Mouse (Mus musculus) MEL (cell line): ENCODE results near the gene Epb41.

Experiments
- CTCF ChIP-seq, 3 experiments: IDR thresholded peaks in 2 of 3; conservative IDR thresholded peaks in 1 of 3; 2 replicates each; pipeline ENCODE4 v1.5.1; 2011 to 2012; ENCODE audit warnings: low read length in 3 of 3, low read depth in 2 of 3, mild to moderate bottlenecking in 2 of 3, improper control_type of control experiment in 1 of 3, inconsistent platforms in 1 of 3, mixed read lengths in 1 of 3, moderate library complexity in 1 of 3; ENCODE audit not compliant: control insufficient read depth in 1 of 3, insufficient read depth in 1 of 3, poor library complexity in 1 of 3, severe bottlenecking in 1 of 3
- E2F4 ChIP-seq: IDR thresholded peaks from 2 replicates; pipeline ENCODE4 v1.6.1; 2011; ENCODE audit warnings: low read depth, low read length, improper control_type of control experiment, borderline replicate concordance
- ELF1 ChIP-seq: IDR thresholded peaks from 2 replicates; pipeline ENCODE4 v1.6.1; 2014; ENCODE audit warnings: low read depth, mild to moderate bottlenecking, inconsistent platforms, low read length, improper control_type of control experiment, moderate library complexity
- EP300 ChIP-seq, 2 experiments: IDR thresholded peaks; 2 replicates each; pipeline ENCODE4 v1.6.1; 2011; ENCODE audit warnings: improper control_type of control experiment in 2 of 2, low read length in 2 of 2, low read depth in 1 of 2, mild to moderate bottlenecking in 1 of 2
- GATA1 ChIP-seq: IDR thresholded peaks from 2 replicates; pipeline ENCODE4 v1.6.1; 2011; ENCODE audit warnings: low read depth, low read length, improper control_type of control experiment
- MAX ChIP-seq: IDR thresholded peaks from 2 replicates; pipeline ENCODE4 v1.6.1; 2011; ENCODE audit warnings: low read length, improper control_type of control experiment
- NRF1 ChIP-seq: IDR thresholded peaks from 2 replicates; pipeline ENCODE4 v1.6.1; 2014; ENCODE audit warnings: low read depth, mild to moderate bottlenecking, inconsistent platforms, low read length, improper control_type of control experiment, moderate library complexity; ENCODE audit not compliant: poor library complexity, insufficient read depth, severe bottlenecking
- POLR2A ChIP-seq, 2 experiments: IDR thresholded peaks; 2 replicates each; pipeline ENCODE4 v1.6.1; 2011 to 2012; ENCODE audit warnings: low read length in 2 of 2, mild to moderate bottlenecking in 2 of 2, control low read depth in 1 of 2, improper control_type of control experiment in 1 of 2, low read depth in 1 of 2, moderate library complexity in 1 of 2; ENCODE audit not compliant: control insufficient read depth in 1 of 2, insufficient read depth in 1 of 2, poor library complexity in 1 of 2
- POLR2AphosphoS2 ChIP-seq: IDR thresholded peaks from 2 replicates; pipeline ENCODE4 v1.6.1; 2011; ENCODE audit warnings: low read length, improper control_type of control experiment
- TCF12 ChIP-seq: IDR thresholded peaks from 2 replicates; pipeline ENCODE4 v1.6.1; 2014; ENCODE audit warnings: low read depth, mild to moderate bottlenecking, inconsistent platforms, low read length, improper control_type of control experiment, moderate library complexity
- ZNF384 ChIP-seq: IDR thresholded peaks from 2 replicates; pipeline ENCODE4 v1.6.1; 2012; ENCODE audit warnings: low read depth, mild to moderate bottlenecking, inconsistent platforms, low read length, improper control_type of control experiment

- no peak for TF ChIP-seq ELF1
- TF ChIP-seq TCF12: no peak
- TF ChIP-seq CTCF (IDR thresholded peaks at IDR 0.05 in 2 of 3, conservative IDR thresholded peaks at IDR 0.05 in 1 of 3; ENCODE audit: control insufficient read depth in 1 of 3, insufficient read depth in 1 of 3, low read depth in 2 of 3, low read length in 3 of 3, poor library complexity in 1 of 3, severe bottlenecking in 1 of 3): no peak
- TF ChIP-seq GATA1: no peak
- no peak for TF ChIP-seq POLR2A (IDR thresholded peaks at IDR 0.05; ENCODE audit: control insufficient read depth in 1 of 2, insufficient read depth in 1 of 2, low read depth in 1 of 2, low read length in 2 of 2, poor library complexity in 1 of 2)
- no peak for TF ChIP-seq MAX
- TF ChIP-seq EP300 (IDR thresholded peaks at IDR 0.05; ENCODE audit: low read depth in 1 of 2, low read length in 2 of 2): no peak
- no peak for TF ChIP-seq ZNF384
- no peak for TF ChIP-seq E2F4
- no peak for TF ChIP-seq NRF1
- no peak for TF ChIP-seq POLR2AphosphoS2
These were observed 33.1 kb upstream of the Epb41 start for GRCm38 (mm10) chr4:132108221-132108620.
